ENCODE assay signal across 21 mouse cellular contexts in the genomic region with DNA sequence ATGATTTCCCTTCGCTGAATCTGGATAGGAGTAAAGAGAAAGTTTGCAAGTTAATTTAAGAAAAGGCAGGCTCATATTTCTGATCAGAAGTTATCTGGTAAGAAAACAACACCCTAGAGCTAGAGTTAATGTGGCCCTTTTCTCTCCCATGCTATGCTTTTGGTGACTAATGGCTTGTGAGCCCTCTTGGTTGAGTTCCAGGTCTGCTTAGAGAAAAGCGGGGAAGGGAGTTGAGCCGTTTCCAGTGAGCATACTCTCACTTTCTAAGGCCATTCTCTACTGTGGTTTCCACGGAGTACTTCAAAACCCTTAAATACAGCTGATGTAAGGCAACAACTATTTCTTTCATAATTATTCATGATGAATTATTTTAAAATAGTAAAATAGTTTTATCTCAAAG. TPM values are rescaled to one million over a fixed set of nuclear protein-coding genes. Genes with fewer than 3 reads are reported as not detected.
DNase-seq lines count a peak whose midpoint lies in the region; ATAC-seq and TF ChIP-seq lines count a peak whose summit lies in the region.
"Had no signal": no experiment of that assay in that cellular context is flagged by ENCODE, and none has a peak within 500 bp of the region (broad histone marks: within the 10 kb centered on the region; RNA-seq: fewer than 3 reads in every experiment).

No protein-coding gene starts in this region.

- H3K27ac ChIP-seq in heart, embryonic 13.5 days (replicated peaks) = 0 out of 2 replicates have a peak overlapping the region, but pooled peaks have one; percentile 54
- no peak overlapping the region for H3K27ac ChIP-seq in lung, postnatal 0 days (ENCODE audit: low read length)
- no peak overlapping the region for H3K27ac ChIP-seq in hindbrain, embryonic 11.5 days (ENCODE audit: low read depth, low read length)
- H3K27ac ChIP-seq: embryonic facial prominence, embryonic 12.5 days; forebrain, embryonic 13.5 days; hindbrain, embryonic 15.5 days; midbrain, embryonic 15.5 days; stomach, embryonic 15.5 days had no signal

- peaks cover 7% of the 10 kb centered on the region; the same call in 1 of the 2 replicates for H3K36me3 ChIP-seq in heart, embryonic 13.5 days
- H3K36me3 ChIP-seq in lung, postnatal 0 days (ENCODE audit: insufficient read depth, low read length) = no peaks in the 10 kb centered on the region
- H3K36me3 ChIP-seq in hindbrain, embryonic 11.5 days (ENCODE audit: control insufficient read depth, insufficient read depth, low read length) = no peaks in the 10 kb centered on the region
- H3K36me3 ChIP-seq: embryonic facial prominence, embryonic 12.5 days; hindbrain, embryonic 15.5 days; kidney, embryonic 15.5 days; midbrain, embryonic 15.5 days; stomach, embryonic 15.5 days had no signal

- TF ChIP-seq CTCF in lung, postnatal 0 days (IDR thresholded peaks at IDR 0.05) = no peak

- DNase-seq in heart, postnatal 14 days = no peak
- DNase-seq in lung, postnatal 0 days (ENCODE audit: low spot score) = peak; percentile 25
- DNase-seq in lung, postnatal 4 days = no peak
- DNase-seq in NIH3T3 (ENCODE audit: low read depth) = peak; percentile 69
- peak; percentile 56 for DNase-seq in fibroblast of lung, adult 2 months (ENCODE audit: low read depth)
- DNase-seq in embryo, embryonic 10.5 days (ENCODE audit: low spot score) = no peak
- DNase-seq in hindbrain, embryonic 11.5 days (ENCODE audit: low spot score) = no peak
- DNase-seq: kidney, postnatal 36 days; layer of hippocampus, postnatal 36 days; thymus, adult 18-20 months; thymus, postnatal 36 days had no signal

- intact Hi-C loops in heart, postnatal 14 days (cut with DNase I) = no loop called here

- H3K9ac ChIP-seq in heart, embryonic 13.5 days = no peak overlapping the region
- H3K9ac ChIP-seq in lung, postnatal 0 days (replicated peaks; ENCODE audit: low read depth) = no peak overlapping the region
- no peak overlapping the region for H3K9ac ChIP-seq in hindbrain, embryonic 11.5 days (ENCODE audit: low read depth, low read length)
- H3K9ac ChIP-seq: embryonic facial prominence, embryonic 12.5 days; forebrain, embryonic 13.5 days; hindbrain, embryonic 15.5 days; kidney, embryonic 15.5 days; midbrain, embryonic 15.5 days; stomach, embryonic 15.5 days had no signal

- TF ChIP-seq EP300 in lung, postnatal 0 days (IDR thresholded peaks at IDR 0.05) = no peak

- ATAC-seq in heart, embryonic 13.5 days (ENCODE audit: extremely low read depth, insufficient number of reproducible peaks, low FRiP score, low TSS enrichment) = no peak
- no peak for ATAC-seq in lung, postnatal 0 days
- no peak for ATAC-seq in hindbrain, embryonic 11.5 days (ENCODE audit: low FRiP score)
- ATAC-seq: forebrain, embryonic 13.5 days; midbrain, embryonic 15.5 days had no signal

- no peaks in the 10 kb centered on the region for H3K27me3 ChIP-seq in heart, embryonic 13.5 days (replicated peaks)
- H3K27me3 ChIP-seq in lung, postnatal 0 days (replicated peaks; ENCODE audit: insufficient read depth, low read length) = no peaks in the 10 kb centered on the region
- no peaks in the 10 kb centered on the region for H3K27me3 ChIP-seq in hindbrain, embryonic 11.5 days (ENCODE audit: control insufficient read depth, insufficient read depth, low read length)
- H3K27me3 ChIP-seq: embryonic facial prominence, embryonic 12.5 days; forebrain, embryonic 13.5 days; hindbrain, embryonic 15.5 days; kidney, embryonic 15.5 days; midbrain, embryonic 15.5 days; stomach, embryonic 15.5 days had no signal

- H3K4me3 ChIP-seq in heart, embryonic 13.5 days = no peak overlapping the region
- no peak overlapping the region for H3K4me3 ChIP-seq in lung, postnatal 0 days (ENCODE audit: low read depth, low read length)
- no peak overlapping the region for H3K4me3 ChIP-seq in hindbrain, embryonic 11.5 days (ENCODE audit: low read depth, low read length)
- H3K4me3 ChIP-seq: embryonic facial prominence, embryonic 12.5 days; erythroblast, embryonic 14.5 days; forebrain, embryonic 13.5 days; hindbrain, embryonic 15.5 days; kidney, embryonic 15.5 days; midbrain, embryonic 15.5 days; stomach, embryonic 15.5 days had no signal

- no peaks in the 10 kb centered on the region for H3K9me3 ChIP-seq in heart, embryonic 13.5 days
- H3K9me3 ChIP-seq in lung, postnatal 0 days (ENCODE audit: low read length) = no peaks in the 10 kb centered on the region
- no peaks in the 10 kb centered on the region for H3K9me3 ChIP-seq in hindbrain, embryonic 11.5 days (ENCODE audit: control insufficient read depth, low read length)
- H3K9me3 ChIP-seq: embryonic facial prominence, embryonic 12.5 days; forebrain, embryonic 13.5 days; hindbrain, embryonic 15.5 days; kidney, embryonic 15.5 days; midbrain, embryonic 15.5 days; stomach, embryonic 15.5 days had no signal

- H3K4me2 ChIP-seq in heart, embryonic 13.5 days = no peak overlapping the region
- no peak overlapping the region for H3K4me2 ChIP-seq in lung, postnatal 0 days (replicated peaks; ENCODE audit: low read depth, low read length)
- H3K4me2 ChIP-seq in hindbrain, embryonic 11.5 days (replicated peaks; ENCODE audit: low read depth, low read length) = no peak overlapping the region
- H3K4me2 ChIP-seq: embryonic facial prominence, embryonic 12.5 days; forebrain, embryonic 13.5 days; hindbrain, embryonic 15.5 days; kidney, embryonic 15.5 days; midbrain, embryonic 15.5 days; stomach, embryonic 15.5 days had no signal

- peaks cover 28% of the 10 kb centered on the region for H3K4me1 ChIP-seq in heart, embryonic 13.5 days
- no peaks in the 10 kb centered on the region for H3K4me1 ChIP-seq in lung, postnatal 0 days (ENCODE audit: insufficient read depth, low read depth, low read length)
- H3K4me1 ChIP-seq in hindbrain, embryonic 11.5 days (replicated peaks; ENCODE audit: control insufficient read depth, insufficient read depth, low read length) = no peaks in the 10 kb centered on the region
- H3K4me1 ChIP-seq: forebrain, embryonic 13.5 days; hindbrain, embryonic 15.5 days; midbrain, embryonic 15.5 days; stomach, embryonic 15.5 days had no signal

- WGBS in heart, embryonic 13.5 days = 59% methylated on average over 4 of the region's 4 CpGs
- WGBS in lung, postnatal 0 days = 53% methylated on average over 4 of the region's 4 CpGs
- 92% methylated on average over 4 of the region's 4 CpGs for WGBS in hindbrain, embryonic 11.5 days

RNA-seq across cellular contexts. Expression of a gene that starts 11.8 kb away (rescaled TPM):
- polyA plus RNA-seq in heart, embryonic 13.5 days (2015; fragmentation: Nextera tagmentation; extraction: Ambion mirVana) = 19.6 and 21.0 TPM in 2 replicates
- 10 to 100 TPM; 41.9 to 42.6 TPM for total RNA-seq in heart, postnatal 14 days (2021)
- 7.4 and 10.8 TPM in 2 replicates for polyA plus RNA-seq in lung, postnatal 0 days (2015; fragmentation: Nextera tagmentation; extraction: Ambion mirVana)
- 43.0 and 45.3 TPM in 2 replicates for polyA plus RNA-seq in hindbrain, embryonic 11.5 days (2014; fragmentation: Nextera tagmentation; extraction: Ambion mirVana)
- total RNA-seq: megakaryocyte-erythroid progenitor cell, adult 5-6 weeks; MEL had no signal
- polyA plus RNA-seq: erythroblast, embryonic 14.5 days had no signal

Comparison
In these comparisons a context has a peak if more than half of its experiments do, and no peak if none do; other contexts are left out.
1. DNase-seq: peak in lung, postnatal 0 days (single experiment), NIH3T3 (single experiment) and fibroblast of lung, adult 2 months (single experiment); none in heart, postnatal 14 days (0 of 2), lung, postnatal 4 days (0 of 2), embryo, embryonic 10.5 days (single experiment) and hindbrain, embryonic 11.5 days (single experiment).